Mouse (Mus musculus) embryonic facial prominence, embryonic 11.5 days (tissue): Measurements from ENCODE around the gene Zfp827. TPM values are rescaled to one million over a fixed set of nuclear protein-coding genes. Genes with fewer than 3 reads are reported as not detected.

Source experiments
- ATAC-seq: fragments of 200-750 bp; cut with Nextera tagmentation; replicated peaks from 2 replicates; pipeline ENCODE4 v1.8.0; 2017; ENCODE audit warnings: low read depth; ENCODE audit not compliant: insufficient number of reproducible peaks, low FRiP score, low TSS enrichment
- DNase-seq: peaks from one replicate; pipeline ENCODE4 v3.0.0-alpha.2; 2015; ENCODE audit warnings: low spot score
- H3K27ac ChIP-seq: fragments of 300-500 bp; sonication (generic); replicated peaks from 2 replicates; pipeline ENCODE4 v1.5.1; 2014; ENCODE audit warnings: mild to moderate bottlenecking, low read depth, low read length, control low read depth
- H3K27me3 ChIP-seq: fragments of 300-500 bp; sonication (generic); 2 replicates; pipeline ENCODE4 v1.6.1; 2014; ENCODE audit warnings: mild to moderate bottlenecking, low read length, moderate library complexity, mixed read lengths; ENCODE audit not compliant: control insufficient read depth, insufficient read depth
- H3K36me3 ChIP-seq: fragments of 300-500 bp; sonication (generic); replicated peaks from 2 replicates; pipeline ENCODE4 v1.6.1; 2014; ENCODE audit warnings: low read depth, mild to moderate bottlenecking, low read length, moderate library complexity, mixed read lengths; ENCODE audit not compliant: control insufficient read depth, insufficient read depth
- H3K4me1 ChIP-seq: fragments of 300-500 bp; sonication (generic); 2 replicates; pipeline ENCODE4 v1.6.1; 2014; ENCODE audit warnings: low read length, mixed read lengths; ENCODE audit not compliant: control insufficient read depth, insufficient read depth
- H3K4me2 ChIP-seq: fragments of 300-500 bp; sonication (generic); 2 replicates; pipeline ENCODE4 v1.6.1; 2014; ENCODE audit warnings: low read depth, mild to moderate bottlenecking, control low read depth, low read length, moderate library complexity
- H3K4me3 ChIP-seq: fragments of 300-500 bp; sonication (generic); 2 replicates; pipeline ENCODE4 v1.5.1; 2014; ENCODE audit warnings: low read depth, low read length, control low read depth
- H3K9ac ChIP-seq: fragments of 300-500 bp; sonication (generic); replicated peaks from 2 replicates; pipeline ENCODE4 v1.6.1; 2014; ENCODE audit warnings: mild to moderate bottlenecking, control low read depth, low read length
- H3K9me3 ChIP-seq: fragments of 300-500 bp; sonication (generic); replicated peaks from 2 replicates; pipeline ENCODE4 v1.6.1; 2016; ENCODE audit warnings: mild to moderate bottlenecking, low read length, inconsistent platforms, mixed read lengths; ENCODE audit not compliant: control insufficient read depth
- WGBS: fragments of 180-500 bp; shearing (Covaris S2); extraction: QIAGEN DNeasy Blood & Tissue Kit; methylation state at CpG from one replicate; pipeline ENCODE4 v1.1.7; 2014; 5-methylcytosine and 5-hydroxymethylcytosine counted together
- polyA plus RNA-seq: library from polyadenylated mRNA; unstranded; fragments of >200 nt; fragmentation: Nextera tagmentation; extraction: Ambion mirVana; gene quantifications from 2 replicates; pipeline ENCODE4 v1.2.1, GENCODE M21; 2014

Zfp827 gene
- polyA plus RNA-seq, 1 experiment from 2014 or later: 11.0 TPM

- Histone ChIP-seq H3K36me3 (peaks cover 2% of the 10 kb centered on the region; the same call in 1 of the 2 replicates), H3K27ac (no peak overlapping the region), H3K4me2 (no peak overlapping the region), H3K9me3 (no peaks in the 10 kb centered on the region), H3K4me1 (no peaks in the 10 kb centered on the region), H3K4me3 (no peak overlapping the region), H3K27me3 (no peaks in the 10 kb centered on the region), H3K9ac (no peak overlapping the region)
- no peak for ATAC-seq
- DNase-seq: no peak
- 79% methylated on average over 9 of the region's 9 CpGs for WGBS
Observed at GRCm38 (mm10) chr8:79103923-79104580, 75.8 kb downstream of the Zfp827 start.

- no peaks in the 10 kb centered on the region for H3K9me3 ChIP-seq
- no peaks in the 10 kb centered on the region for H3K27me3 ChIP-seq
- WGBS: 79% methylated on average over 9 of the region's 9 CpGs
- no peaks in the 10 kb centered on the region for H3K4me1 ChIP-seq
- H3K4me2 ChIP-seq: no peak overlapping the region
- no peak overlapping the region for H3K4me3 ChIP-seq
- ATAC-seq: no peak
- no peak overlapping the region for H3K9ac ChIP-seq
- peaks cover 2% of the 10 kb centered on the region; the same call in 1 of the 2 replicates for H3K36me3 ChIP-seq
- DNase-seq: no peak
- no peak overlapping the region for H3K27ac ChIP-seq
Observed at GRCm38 (mm10) chr8:79104634-79105033, 76.4 kb downstream of the Zfp827 start.

- Histone ChIP-seq H3K9me3 (no peaks in the 10 kb centered on the region), H3K27me3 (no peaks in the 10 kb centered on the region), H3K9ac (no peak overlapping the region), H3K4me1 (no peaks in the 10 kb centered on the region), H3K27ac (no peak overlapping the region), H3K36me3 (peaks cover 2% of the 10 kb centered on the region; the same call in 1 of the 2 replicates), H3K4me2 (no peak overlapping the region), H3K4me3 (no peak overlapping the region)
- WGBS: 88% methylated on average over 10 of the region's 10 CpGs
- ATAC-seq (no peak), DNase-seq (no peak)
Observed at GRCm38 (mm10) chr8:79105186-79105585, 76.9 kb downstream of the Zfp827 start.

GRCm38 (mm10) chr8:79111461-79111860 is 83.2 kb downstream of the Zfp827 start:
- H3K4me3 ChIP-seq: no peak overlapping the region
- no peak overlapping the region for H3K9ac ChIP-seq
- ATAC-seq (no peak), DNase-seq (no peak)
- 86% methylated on average over 8 of the region's 8 CpGs for WGBS
- H3K27me3 ChIP-seq: no peaks in the 10 kb centered on the region
- no peak overlapping the region for H3K27ac ChIP-seq
- H3K4me1 ChIP-seq: no peaks in the 10 kb centered on the region
- H3K9me3 ChIP-seq: no peaks in the 10 kb centered on the region
- peaks cover 2% of the 10 kb centered on the region; the same call in 1 of the 2 replicates for H3K36me3 ChIP-seq
- H3K4me2 ChIP-seq: no peak overlapping the region

- Histone ChIP-seq H3K4me2 (no peak overlapping the region), H3K9me3 (no peaks in the 10 kb centered on the region), H3K4me1 (no peaks in the 10 kb centered on the region), H3K36me3 (peaks cover 2% of the 10 kb centered on the region; the same call in 1 of the 2 replicates), H3K9ac (no peak overlapping the region), H3K27me3 (no peaks in the 10 kb centered on the region), H3K27ac (no peak overlapping the region), H3K4me3 (no peak overlapping the region)
- 0 out of 2 replicates have a peak, but pooled peaks have one; percentile 23 for ATAC-seq
- DNase-seq: no peak
- WGBS: 95% methylated on average over 18 of the region's 18 CpGs
Observed at GRCm38 (mm10) chr8:79112480-79112879, 84.2 kb downstream of the Zfp827 start.

GRCm38 (mm10) chr8:79113533-79113932 is 85.3 kb downstream of the Zfp827 start:
- Histone ChIP-seq H3K36me3 (peaks cover 2% of the 10 kb centered on the region; the same call in 1 of the 2 replicates), H3K9me3 (no peaks in the 10 kb centered on the region), H3K27ac (no peak overlapping the region), H3K9ac (no peak overlapping the region), H3K27me3 (no peaks in the 10 kb centered on the region), H3K4me3 (no peak overlapping the region), H3K4me2 (no peak overlapping the region), H3K4me1 (no peaks in the 10 kb centered on the region)
- 91% methylated on average over 9 of the region's 9 CpGs for WGBS
- DNase-seq (no peak), ATAC-seq (no peak)

GRCm38 (mm10) chr8:79114561-79114960 is 86.3 kb downstream of the Zfp827 start:
- 75% methylated on average over 6 of the region's 6 CpGs for WGBS
- H3K4me2 ChIP-seq: no peak overlapping the region
- no peak overlapping the region for H3K9ac ChIP-seq
- H3K27ac ChIP-seq: no peak overlapping the region
- H3K36me3 ChIP-seq: no peaks in the 10 kb centered on the region
- no peak overlapping the region for H3K4me3 ChIP-seq
- DNase-seq (no peak), ATAC-seq (no peak)
- H3K4me1 ChIP-seq: no peaks in the 10 kb centered on the region
- no peaks in the 10 kb centered on the region for H3K9me3 ChIP-seq
- H3K27me3 ChIP-seq: no peaks in the 10 kb centered on the region

- no peak overlapping the region for H3K27ac ChIP-seq
- H3K4me1 ChIP-seq: no peaks in the 10 kb centered on the region
- H3K4me3 ChIP-seq: no peak overlapping the region
- no peak overlapping the region for H3K4me2 ChIP-seq
- H3K9ac ChIP-seq: no peak overlapping the region
- H3K9me3 ChIP-seq: no peaks in the 10 kb centered on the region
- DNase-seq (no peak), ATAC-seq (no peak)
- 89% methylated on average over 7 of the region's 7 CpGs for WGBS
- no peaks in the 10 kb centered on the region for H3K36me3 ChIP-seq
- no peaks in the 10 kb centered on the region for H3K27me3 ChIP-seq
Observed at GRCm38 (mm10) chr8:79116436-79116835, 88.2 kb downstream of the Zfp827 start.
